Mouse (Mus musculus) inflammation-experienced regulatory T-cells, adult 16 weeks (primary cell): ENCODE results near the gene Tmem63b. TPM values are rescaled to one million over a fixed set of nuclear protein-coding genes. Genes with fewer than 3 reads are reported as not detected.

ENCODE experiments used
- polyA plus RNA-seq: library from polyadenylated mRNA; unstranded; fragments of 100-300 nt; shearing (Covaris generic); gene quantifications from one replicate; pipeline ENCODE4 v1.2.1, GENCODE M21; 2017

Tmem63b gene
- polyA plus RNA-seq = 14.5 TPM

GRCm38 (mm10) chr17:45686716-45687115 lies at the start of gene Tmem63b:
Tmem63b (minus strand) TSS chr17:45686905.

GRCm38 (mm10) chr17:45733735-45734301 lies 47.1 kb upstream of the Tmem63b start, which contains the start of gene 1600014C23Rik:
1600014C23Rik (minus strand) TSS chr17:45733844.

GRCm38 (mm10) chr17:45686093-45686619 lies 549 bp downstream of the Tmem63b start, which contains the start of gene Mrpl14:
Mrpl14 (plus strand) TSS chr17:45686322.

GRCm38 (mm10) chr17:45659225-45659624 lies 27.5 kb downstream of the Tmem63b start, which contains the start of gene Capn11:
Capn11 (minus strand) TSS chr17:45659325.

Other genes starting within 250 kb of the Tmem63b start
- 0.96 TPM for gene Spats1, start 211.5 kb downstream of the Tmem63b start, polyA plus RNA-seq
- gene Aars2, start 180.1 kb downstream of the Tmem63b start, polyA plus RNA-seq = 15.1 TPM
- gene Tcte1, start 163.5 kb downstream of the Tmem63b start, polyA plus RNA-seq = not detected
- not detected for gene Tmem151b, start 137.2 kb downstream of the Tmem63b start, polyA plus RNA-seq
- 100 TPM for gene Nfkbie, start 131.2 kb downstream of the Tmem63b start, polyA plus RNA-seq
- 98.6 TPM for gene Slc35b2, start 123.0 kb downstream of the Tmem63b start, polyA plus RNA-seq
- 879 TPM for gene Hsp90ab1, start 113.6 kb downstream of the Tmem63b start, polyA plus RNA-seq
- 165 TPM for gene Slc29a1, start 87.3 kb downstream of the Tmem63b start, polyA plus RNA-seq
- not detected for gene Mymx, start 84.8 kb downstream of the Tmem63b start, polyA plus RNA-seq
- gene Capn11, start 27.6 kb downstream of the Tmem63b start, polyA plus RNA-seq = 0.55 TPM
- 79.1 TPM for gene Mrpl14, start 583 bp downstream of the Tmem63b start, polyA plus RNA-seq
- gene 1600014C23Rik, start 46.9 kb upstream of the Tmem63b start, polyA plus RNA-seq = not detected